Comparison of ENCODE assay signal across 8 mouse cellular contexts in genomic region chr12:103301645-103302044, GRCm38 (mm10). TPM values are rescaled to one million over a fixed set of nuclear protein-coding genes. Genes with fewer than 3 reads are reported as not detected.
DNase-seq lines count a peak whose midpoint lies in the region; ATAC-seq and TF ChIP-seq lines count a peak whose summit lies in the region.

No protein-coding gene starts in this region.

- no peaks in the 10 kb centered on the region for H3K9me3 ChIP-seq in intestine, embryonic 14.5 days (ENCODE audit: control insufficient read depth, low read length)
- H3K9me3 ChIP-seq in intestine, embryonic 15.5 days = no peaks in the 10 kb centered on the region
- peaks cover 71% of the 10 kb centered on the region for H3K9me3 ChIP-seq in G1E (replicated peaks)

- no peaks in the 10 kb centered on the region for H3K36me3 ChIP-seq in intestine, embryonic 14.5 days (ENCODE audit: control insufficient read depth, insufficient read depth, low read length)
- H3K36me3 ChIP-seq in intestine, embryonic 15.5 days = no peaks in the 10 kb centered on the region
- no peaks in the 10 kb centered on the region for H3K36me3 ChIP-seq in G1E (replicated peaks)

- ATAC-seq in intestine, embryonic 14.5 days (replicated peaks; ENCODE audit: low FRiP score, low TSS enrichment, low read depth) = no peak
- ATAC-seq in intestine, embryonic 15.5 days = no peak
- ATAC-seq in G1E (ENCODE audit: extremely low read depth, insufficient number of reproducible peaks, low FRiP score, poor library complexity, severe bottlenecking) = no peak
- ATAC-seq in inflammation-experienced regulatory T-cells, adult 6 months = no peak

- H3K4me3 ChIP-seq in intestine, embryonic 14.5 days (ENCODE audit: low read depth, low read length) = no peak overlapping the region
- H3K4me3 ChIP-seq in intestine, embryonic 15.5 days (replicated peaks) = no peak overlapping the region
- no peak overlapping the region for H3K4me3 ChIP-seq in G1E (ENCODE audit: low read depth, low read length)

- 0 out of 2 replicates have a peak, but pooled peaks cover 3% of the 10 kb centered on the region for H3K4me1 ChIP-seq in intestine, embryonic 14.5 days (replicated peaks; ENCODE audit: control insufficient read depth, insufficient read depth, low read length)
- no peaks in the 10 kb centered on the region for H3K4me1 ChIP-seq in intestine, embryonic 15.5 days (replicated peaks)
- no peaks in the 10 kb centered on the region for H3K4me1 ChIP-seq in G1E (ENCODE audit: insufficient read depth, low read depth, low read length)

- no peak overlapping the region for H3K4me2 ChIP-seq in intestine, embryonic 14.5 days (ENCODE audit: low read length)
- H3K4me2 ChIP-seq in intestine, embryonic 15.5 days (replicated peaks) = no peak overlapping the region

- no peak overlapping the region for H3K9ac ChIP-seq in intestine, embryonic 14.5 days (ENCODE audit: low read length)
- no peak overlapping the region for H3K9ac ChIP-seq in intestine, embryonic 15.5 days

- peak; percentile 51 for TF ChIP-seq CTCF in G1E (IDR thresholded peaks at IDR 0.05; ENCODE audit: low read depth, low read length)

- DNase-seq in intestine, embryonic 14.5 days (ENCODE audit: low spot score) = peak; percentile 79
- peak; percentile 59 to 66 for DNase-seq in B cell, adult 2 months
- DNase-seq in G1E (ENCODE audit: low spot score) = no peak
- DNase-seq in cerebellum, postnatal 14 days = peak; percentile 85 to 88
- DNase-seq in kidney, postnatal 10 days = peak; percentile 80
- peak; percentile 74 for DNase-seq in lung, postnatal 14 days

- 0 out of 2 replicates have a peak, but pooled peaks cover 4% of the 10 kb centered on the region for H3K27me3 ChIP-seq in intestine, embryonic 14.5 days (replicated peaks; ENCODE audit: control insufficient read depth, insufficient read depth, low read length)
- H3K27me3 ChIP-seq in intestine, embryonic 15.5 days (replicated peaks) = no peaks in the 10 kb centered on the region; the same call in 1 of the 2 replicates
- no peaks in the 10 kb centered on the region for H3K27me3 ChIP-seq in G1E (ENCODE audit: insufficient read depth, low read length)

- H3K27ac ChIP-seq in intestine, embryonic 14.5 days (ENCODE audit: low read depth) = no peak overlapping the region
- H3K27ac ChIP-seq in intestine, embryonic 15.5 days = no peak overlapping the region

- 54% methylated on average over 2 of the region's 2 CpGs for WGBS in intestine, embryonic 14.5 days
- 51% methylated on average over 2 of the region's 2 CpGs for WGBS in intestine, embryonic 15.5 days

RNA-seq across cellular contexts. Expression of gene Fam181a, which starts 9.1 kb away (rescaled TPM):
- polyA plus RNA-seq in intestine, embryonic 14.5 days (2014; fragmentation: Nextera tagmentation; extraction: Ambion mirVana) = not detected in 2 replicates
- 0.13 TPM in 1 of 2 replicates, not detected in the other for polyA plus RNA-seq in intestine, embryonic 15.5 days (2015; fragmentation: Nextera tagmentation; extraction: Ambion mirVana)
- total RNA-seq in G1E (2014; fragmentation: Nextera tagmentation) (not detected in 2 replicates), G1E (2017) (0.38 TPM in 1 of 2 replicates, not detected in the other)
- not detected in 2 replicates for polyA plus RNA-seq in G1E (2012)
- not detected for polyA plus RNA-seq in inflammation-experienced regulatory T-cells, adult 6 months (2017; shearing (Covaris generic))

RNA-seq across cellular contexts. Expression of gene Asb2, which starts 54.2 kb away (rescaled TPM):
- polyA plus RNA-seq in intestine, embryonic 14.5 days (2014; fragmentation: Nextera tagmentation; extraction: Ambion mirVana) = 24.1 and 24.6 TPM in 2 replicates
- 16.5 and 17.9 TPM in 2 replicates for polyA plus RNA-seq in intestine, embryonic 15.5 days (2015; fragmentation: Nextera tagmentation; extraction: Ambion mirVana)
- not detected in 2 replicates for total RNA-seq in G1E (2014; fragmentation: Nextera tagmentation)
- 0.05 TPM in 1 of 2 replicates, not detected in the other for total RNA-seq in G1E (2017)
- polyA plus RNA-seq in G1E (2012) = not detected in 2 replicates
- 10 to 100 TPM; 22.5 to 68.5 (median 47.2) TPM for polyA plus RNA-seq in inflammation-experienced regulatory T-cells, adult 6 months (2017; shearing (Covaris generic))

RNA-seq across cellular contexts. Expression of gene Prima1, which starts 59.7 kb away (rescaled TPM):
- polyA plus RNA-seq in intestine, embryonic 14.5 days (2014; fragmentation: Nextera tagmentation; extraction: Ambion mirVana) = 1.8 and 2.7 TPM in 2 replicates
- polyA plus RNA-seq in intestine, embryonic 15.5 days (2015; fragmentation: Nextera tagmentation; extraction: Ambion mirVana) = 1.1 and 1.4 TPM in 2 replicates
- total RNA-seq in G1E (2014; fragmentation: Nextera tagmentation) (not detected in 2 replicates), G1E (2017) (not detected in 2 replicates)
- polyA plus RNA-seq in G1E (2012) = not detected in 2 replicates
- not detected for polyA plus RNA-seq in inflammation-experienced regulatory T-cells, adult 6 months (2017; shearing (Covaris generic))

Comparison
In these comparisons a context has a peak if more than half of its experiments do, and no peak if none do; other contexts are left out.
1. RNA of gene Asb2, which starts 54.2 kb away (polyA plus RNA-seq): 22.5 to 68.5 TPM in inflammation-experienced regulatory T-cells, adult 6 months, 24.1 to 24.6 TPM in intestine, embryonic 14.5 days and 16.5 to 17.9 TPM in intestine, embryonic 15.5 days; not detected in G1E; every median in the first group is over 10 times any median in the second.